Mouse (Mus musculus) embryonic fibroblast, embryonic 13.5 days (primary cell): Measurements from ENCODE around the gene Gnptab. TPM values are rescaled to one million over a fixed set of nuclear protein-coding genes. Genes with fewer than 3 reads are reported as not detected.
"Not testable (repeated sequence)": the region's sequence is repeated elsewhere in the genome, so short reads cannot be mapped to it uniquely, and the experiment has no call there.

Source experiments
- H3K27ac ChIP-seq: 2 replicates; pipeline ENCODE4 v1.5.1; 2012; ENCODE audit warnings: low read length, control low read depth, inconsistent platforms; ENCODE audit not compliant: insufficient read depth
- H3K4me1 ChIP-seq: 2 replicates; pipeline ENCODE4 v1.6.1; 2011; ENCODE audit warnings: low read length; ENCODE audit not compliant: control insufficient read depth, insufficient read depth
- H3K4me3 ChIP-seq: 2 replicates; pipeline ENCODE4 v1.5.1; 2011; ENCODE audit warnings: mild to moderate bottlenecking, control low read depth, low read length; ENCODE audit not compliant: insufficient read depth
- CTCF ChIP-seq: IDR thresholded peaks from 2 replicates; pipeline ENCODE4 v1.5.1; 2011; ENCODE audit warnings: mild to moderate bottlenecking, control low read depth, low read length, moderate library complexity, borderline replicate concordance; ENCODE audit not compliant: insufficient read depth
- POLR2A ChIP-seq: IDR thresholded peaks from 2 replicates; pipeline ENCODE4 v1.6.1; 2011; ENCODE audit warnings: low read depth, mild to moderate bottlenecking, control low read depth, low read length, moderate library complexity
- polyA plus RNA-seq: library from polyadenylated mRNA; stranded (reverse); fragments of >200 nt; gene quantifications from 2 replicates; pipeline ENCODE4 v1.2.4, GENCODE M21; 2011; ENCODE audit warnings: low read depth; ENCODE audit not compliant: missing spikeins, insufficient read length

Gnptab gene
- polyA plus RNA-seq, 1 experiment: 28.7 TPM

- H3K4me1 ChIP-seq: no peaks in the 10 kb centered on the region
- no peak for TF ChIP-seq CTCF
- no peak for TF ChIP-seq POLR2A
- no peak overlapping the region for H3K4me3 ChIP-seq
- H3K27ac ChIP-seq: no peak overlapping the region
Measured at GRCm38 (mm10) chr10:88427998-88428397, 49.1 kb downstream of the Gnptab start.

- TF ChIP-seq CTCF (no peak), POLR2A (no peak)
Measured at GRCm38 (mm10) chr10:88441224-88441623, 62.3 kb downstream of the Gnptab start.

GRCm38 (mm10) chr10:88451221-88451620, 72.3 kb downstream of the Gnptab start:
- Histone ChIP-seq H3K27ac (no peak overlapping the region), H3K4me3 (no peak overlapping the region), H3K4me1 (peaks cover 3% of the 10 kb centered on the region; the same call in 1 of the 2 replicates)
- no peak for TF ChIP-seq POLR2A
- no peak for TF ChIP-seq CTCF

More at GRCm38 (mm10) chr10:88441224-88441623, 62.3 kb downstream of the Gnptab start:
- H3K27ac ChIP-seq: no peak overlapping the region
- H3K4me1 ChIP-seq: no peaks in the 10 kb centered on the region
- H3K4me3 ChIP-seq: no peak overlapping the region

- TF ChIP-seq CTCF (no peak), POLR2A (no peak)
- Histone ChIP-seq H3K27ac (no peak overlapping the region), H3K4me1 (peaks cover 3% of the 10 kb centered on the region; the same call in 1 of the 2 replicates), H3K4me3 (no peak overlapping the region)
Measured at GRCm38 (mm10) chr10:88451990-88452389, 73.1 kb downstream of the Gnptab start.

GRCm38 (mm10) chr10:88457816-88458215, 78.9 kb downstream of the Gnptab start:
- no peak overlapping the region for H3K27ac ChIP-seq
- no peak overlapping the region for H3K4me3 ChIP-seq
- H3K4me1 ChIP-seq: no peaks in the 10 kb centered on the region
- TF ChIP-seq CTCF (no peak), POLR2A (no peak)

- H3K27ac ChIP-seq: no peak within 1 kb of the TSS
- TF ChIP-seq POLR2A: no peak
- TF ChIP-seq CTCF: no peak
- no peaks in the 10 kb centered on the region for H3K4me1 ChIP-seq
- no peak within 1 kb of the TSS for H3K4me3 ChIP-seq
Measured at GRCm38 (mm10) chr10:88459502-88459992, 80.6 kb downstream of the Gnptab start, which contains the start of gene Sycp3. Sycp3 (plus strand) TSS chr10:88459569.

GRCm38 (mm10) chr10:88460122-88460820, 81.3 kb downstream of the Gnptab start:
- Histone ChIP-seq H3K4me1 (no peaks in the 10 kb centered on the region), H3K4me3 (no peak overlapping the region), H3K27ac (no peak overlapping the region)
- TF ChIP-seq POLR2A (no peak), CTCF (no peak)

GRCm38 (mm10) chr10:88482866-88483265, 103.9 kb downstream of the Gnptab start:
- not testable (repeated sequence) for H3K4me3 ChIP-seq, H3K27ac ChIP-seq, H3K4me1 ChIP-seq

GRCm38 (mm10) chr10:88488629-88489028, 109.7 kb downstream of the Gnptab start:
- Histone ChIP-seq H3K4me1 (no peaks in the 10 kb centered on the region; the same call in 1 of the 2 replicates), H3K4me3 (no peak overlapping the region), H3K27ac (no peak overlapping the region)
- no peak for TF ChIP-seq POLR2A
- no peak for TF ChIP-seq CTCF

- H3K4me3 ChIP-seq: no peak overlapping the region
- TF ChIP-seq CTCF (no peak), POLR2A (no peak)
- H3K4me1 ChIP-seq: no peaks in the 10 kb centered on the region; the same call in 1 of the 2 replicates
- no peak overlapping the region for H3K27ac ChIP-seq
Measured at GRCm38 (mm10) chr10:88491632-88492031, 112.7 kb downstream of the Gnptab start.

- TF ChIP-seq CTCF: no peak
- no peak for TF ChIP-seq POLR2A
- H3K27ac ChIP-seq: no peak overlapping the region
- no peak overlapping the region for H3K4me3 ChIP-seq
- H3K4me1 ChIP-seq: no peaks in the 10 kb centered on the region; the same call in 1 of the 2 replicates
Measured at GRCm38 (mm10) chr10:88492658-88493057, 113.7 kb downstream of the Gnptab start.
